ENCODE assay signal across 20 mouse cellular contexts in the genomic region with DNA sequence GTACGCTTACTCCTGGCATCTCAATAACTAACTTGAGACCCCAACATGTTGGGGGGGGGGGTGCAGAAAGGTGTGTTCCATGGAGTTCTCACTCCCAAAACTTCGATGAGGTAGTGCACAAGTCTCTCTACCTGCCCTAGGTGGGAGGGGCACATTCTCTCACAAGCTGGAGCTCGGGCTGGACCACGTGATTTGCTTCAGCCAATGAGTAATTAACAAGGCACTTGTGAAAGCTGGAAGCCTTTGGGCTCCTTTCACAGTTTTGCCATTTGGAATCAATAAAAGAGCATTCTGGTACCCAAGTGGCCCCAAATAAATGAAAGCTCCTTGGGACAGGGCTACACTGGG. TPM values are rescaled to one million over a fixed set of nuclear protein-coding genes. Genes with fewer than 3 reads are reported as not detected.
DNase-seq lines count a peak whose midpoint lies in the region; ATAC-seq and TF ChIP-seq lines count a peak whose summit lies in the region.
"Had no signal": no experiment of that assay in that cellular context is flagged by ENCODE, and none has a peak within 500 bp of the region (broad histone marks: within the 10 kb centered on the region; RNA-seq: fewer than 3 reads in every experiment).

No protein-coding gene starts in this region.

- no peaks in the 10 kb centered on the region for H3K36me3 ChIP-seq in lung, postnatal 0 days (ENCODE audit: insufficient read depth, low read length)
- no peaks in the 10 kb centered on the region for H3K36me3 ChIP-seq in ES-E14 (ENCODE audit: control insufficient read depth, insufficient read depth, low read length, poor library complexity, severe bottlenecking)
- H3K36me3 ChIP-seq: embryonic facial prominence, embryonic 12.5 days; forebrain, embryonic 15.5 days; heart, embryonic 12.5 days; hindbrain, embryonic 15.5 days had no signal

- H3K9ac ChIP-seq in lung, postnatal 0 days (replicated peaks; ENCODE audit: low read depth) = no peak overlapping the region
- H3K9ac ChIP-seq in ES-E14 (ENCODE audit: insufficient read depth, low read depth, low read length, poor library complexity, severe bottlenecking) = no peak overlapping the region
- H3K9ac ChIP-seq: embryonic facial prominence, embryonic 12.5 days; forebrain, embryonic 15.5 days; heart, embryonic 12.5 days; hindbrain, embryonic 15.5 days had no signal

- H3K27me3 ChIP-seq in lung, postnatal 0 days (replicated peaks; ENCODE audit: insufficient read depth, low read length) = no peaks in the 10 kb centered on the region

- H3K27ac ChIP-seq in lung, postnatal 0 days (ENCODE audit: low read length) = no peak overlapping the region
- H3K27ac ChIP-seq in ES-E14 (ENCODE audit: insufficient read depth, low read depth, low read length, poor library complexity, severe bottlenecking) = no peak overlapping the region
- H3K27ac ChIP-seq: embryonic facial prominence, embryonic 12.5 days; forebrain, embryonic 15.5 days; hindbrain, embryonic 15.5 days had no signal

- no peak for ATAC-seq in lung, postnatal 0 days
- ATAC-seq: forebrain, embryonic 15.5 days; intestine, postnatal 0 days had no signal

- TF ChIP-seq EP300 in lung, postnatal 0 days (IDR thresholded peaks at IDR 0.05) = no peak

- TF ChIP-seq CTCF in lung, postnatal 0 days (IDR thresholded peaks at IDR 0.05) = no peak

- H3K9me3 ChIP-seq in lung, postnatal 0 days (ENCODE audit: low read length) = no peaks in the 10 kb centered on the region
- H3K9me3 ChIP-seq in ES-E14 (ENCODE audit: control insufficient read depth, insufficient read depth, low read depth, low read length) = no peaks in the 10 kb centered on the region
- H3K9me3 ChIP-seq: embryonic facial prominence, embryonic 12.5 days; forebrain, embryonic 15.5 days; heart, embryonic 12.5 days; hindbrain, embryonic 15.5 days had no signal

- in situ Hi-C loops in ES-E14 (cut with MboI; ENCODE audit: low sequenced_read_pairs in 2 of 2, unreplicated experiment in 2 of 2) = no loop called here

- 60% methylated on average over 4 of the region's 4 CpGs for WGBS in lung, postnatal 0 days

- no peaks in the 10 kb centered on the region; the same call in 1 of the 2 replicates for H3K4me1 ChIP-seq in lung, postnatal 0 days (ENCODE audit: insufficient read depth, low read depth, low read length)
- peaks cover 2 to 5% of the 10 kb centered on the region in 2 experiments; a peak in 1 of 4 replicates for H3K4me1 ChIP-seq in ES-E14 (ENCODE audit: control insufficient read depth in 2 of 2, insufficient read depth in 2 of 2, low read length in 2 of 2, poor library complexity in 1 of 2)
- H3K4me1 ChIP-seq: embryonic facial prominence, embryonic 12.5 days had no signal

- H3K4me3 ChIP-seq in lung, postnatal 0 days (ENCODE audit: low read depth, low read length) = no peak overlapping the region
- peak overlapping the region in 1 of 2 experiments; percentile 58; a peak in 2 of 4 replicates for H3K4me3 ChIP-seq in ES-E14 (ENCODE audit: insufficient read depth in 1 of 2, low read depth in 1 of 2, low read length in 2 of 2, poor library complexity in 1 of 2, severe bottlenecking in 1 of 2)
- H3K4me3 ChIP-seq: embryonic facial prominence, embryonic 12.5 days; forebrain, embryonic 15.5 days; heart, embryonic 12.5 days; hindbrain, embryonic 15.5 days had no signal

- DNase-seq in lung, postnatal 0 days (ENCODE audit: low spot score) = peak; percentile 4
- DNase-seq in lung, postnatal 36 days = no peak
- DNase-seq in ES-E14 (ENCODE audit: low read depth, low spot score) (peak; percentile 83), ZHBTc4 (ENCODE audit: low read depth, low spot score) (peak; percentile 93)
- DNase-seq in yolk sac, embryonic 10.5 days (ENCODE audit: low spot score) = peak; percentile 36
- no peak for DNase-seq in c-Kit-positive CD71-positive TER-119-positive erythroid progenitor cells, embryonic 14.5 days (ENCODE audit: low spot score)
- DNase-seq in right cerebral cortex, postnatal 25 days = no peak
- no peak for DNase-seq in kidney, postnatal 4 days
- DNase-seq: adrenal gland, adult 2 months; adrenal gland, postnatal 25 days; cerebellum, adult 2 months; cerebellum, postnatal 25 days; gastrocnemius, postnatal 14 days; heart, postnatal 36 days; kidney, adult 8-10 months had no signal

- no peak overlapping the region for H3K4me2 ChIP-seq in lung, postnatal 0 days (replicated peaks; ENCODE audit: low read depth, low read length)
- H3K4me2 ChIP-seq: embryonic facial prominence, embryonic 12.5 days; forebrain, embryonic 15.5 days; heart, embryonic 12.5 days; hindbrain, embryonic 15.5 days had no signal

TF ChIP-seq in ES-E14, 5 proteins besides CTCF, POLR2A, EP300 and RAD21:
- TF ChIP-seq ZNF384 (IDR thresholded peaks at IDR 0.05; ENCODE audit: low read depth, low read length) = no peak
- no peak for TF ChIP-seq ZC3H11A (IDR thresholded peaks at IDR 0.05; ENCODE audit: borderline replicate concordance, low read depth, low read length)

RNA-seq across cellular contexts. Expression of a gene that starts 3.4 kb away (rescaled TPM):
- 584 and 640 TPM in 2 replicates for polyA plus RNA-seq in lung, postnatal 0 days (2015; fragmentation: Nextera tagmentation; extraction: Ambion mirVana)
- total RNA-seq in ES-E14 (2012; rRNA removed) = 2.5 and 2.8 TPM in 2 replicates

Comparison
In these comparisons a context has a peak if more than half of its experiments do, and no peak if none do; other contexts are left out.
1. DNase-seq: peak in lung, postnatal 0 days (single experiment), ES-E14 (single experiment), ZHBTc4 (single experiment) and yolk sac, embryonic 10.5 days (single experiment); none in lung, postnatal 36 days (single experiment), c-Kit-positive CD71-positive TER-119-positive erythroid progenitor cells, embryonic 14.5 days (single experiment), right cerebral cortex, postnatal 25 days (single experiment) and kidney, postnatal 4 days (0 of 2).